Mouse (Mus musculus) G1E (cell line): ENCODE measurements around the gene Maneal.

ENCODE experiments used
- CTCF ChIP-seq: IDR thresholded peaks from 2 replicates; pipeline ENCODE4 v1.5.1; 2012; ENCODE audit warnings: low read depth, low read length, inconsistent platforms, mixed read lengths
- GATA1 ChIP-seq: IDR thresholded peaks from 2 replicates; pipeline ENCODE4 v1.6.1; 2012; ENCODE audit warnings: borderline replicate concordance, low read length, inconsistent platforms, mixed read lengths
- GATA2 ChIP-seq: IDR thresholded peaks from 2 replicates; pipeline ENCODE4 v1.6.1; 2012; ENCODE audit warnings: low read depth, low read length, inconsistent platforms, borderline replicate concordance
- POLR2AphosphoS5 ChIP-seq: IDR thresholded peaks from 2 replicates; pipeline ENCODE4 v1.6.1; 2012; ENCODE audit warnings: low read depth, low read length, inconsistent platforms; ENCODE audit not compliant: insufficient replicate concordance
- TAL1 ChIP-seq: conservative IDR thresholded peaks from 2 replicates; pipeline ENCODE4 v1.6.1; 2012; ENCODE audit warnings: low read depth, low read length, inconsistent platforms, mixed read lengths

DNA sequence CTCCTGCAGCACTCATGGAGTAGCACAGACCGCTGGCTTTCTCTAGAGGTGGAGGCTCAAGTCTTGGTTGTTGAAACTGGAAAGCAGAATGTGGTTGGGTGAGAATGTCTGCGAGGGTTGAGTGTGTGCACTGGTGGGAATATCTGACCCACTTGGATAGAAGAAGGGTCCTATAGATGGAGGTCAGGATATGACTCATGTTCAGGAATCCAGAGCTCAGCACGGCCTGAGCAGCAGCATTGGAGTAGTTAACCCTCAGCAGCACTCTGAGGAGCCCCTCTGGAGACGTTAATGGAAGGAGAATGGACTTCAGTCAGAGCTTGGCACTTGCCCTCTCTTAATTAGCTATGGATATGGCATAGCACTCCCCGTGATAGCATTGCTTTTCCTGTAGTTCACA is 32.3 kb downstream of the Maneal start:
- no peak for TF ChIP-seq CTCF
- TF ChIP-seq GATA1 = no peak
- no peak for TF ChIP-seq TAL1
- TF ChIP-seq POLR2AphosphoS5 = no peak
- TF ChIP-seq GATA2 = no peak
